Mouse (Mus musculus): ENCODE measurements at regions not wholly inside any gene's neighbourhood (a gene's known extent, or its start where the extent isn't known, plus 50 kb on each side); places are given as distances from the start of the nearest gene placed in this dataset.

- Histone ChIP-seq H3K4me2 (ENCODE audit: low read length) (no peak overlapping the region), H3K4me1 (replicated peaks; ENCODE audit: control insufficient read depth, insufficient read depth, low read length) (no peaks in the 10 kb centered on the region), H3K27ac (ENCODE audit: low read length) (no peak overlapping the region), H3K36me3 (ENCODE audit: control insufficient read depth, insufficient read depth) (no peaks in the 10 kb centered on the region), H3K9me3 (ENCODE audit: control insufficient read depth, low read length) (no peaks in the 10 kb centered on the region), H3K4me3 (replicated peaks; ENCODE audit: low read length) (no peak overlapping the region), H3K9ac (replicated peaks; ENCODE audit: low read depth, low read length) (no peak overlapping the region), H3K27me3 (replicated peaks; ENCODE audit: control insufficient read depth, insufficient read depth, low read length) (no peaks in the 10 kb centered on the region)
- WGBS = 84% methylated on average over 3 of the region's 3 CpGs
- no peak for ATAC-seq
Measured at GRCm38 (mm10) chr4:10800780-10801553, 73.3 kb upstream of the 2610301B20Rik start.

GRCm38 (mm10) chr4:10804735-10805134 is 69.6 kb upstream of the 2610301B20Rik start:
- H3K4me2 ChIP-seq (ENCODE audit: low read length) = no peak overlapping the region
- no peaks in the 10 kb centered on the region for H3K4me1 ChIP-seq (replicated peaks; ENCODE audit: control insufficient read depth, insufficient read depth, low read length)
- WGBS = 25% methylated on average over 1 of the region's 1 CpGs
- no peak for ATAC-seq
- no peak overlapping the region for H3K9ac ChIP-seq (replicated peaks; ENCODE audit: low read depth, low read length)
- H3K4me3 ChIP-seq (replicated peaks; ENCODE audit: low read length) = no peak overlapping the region
- H3K36me3 ChIP-seq (ENCODE audit: control insufficient read depth, insufficient read depth) = no peaks in the 10 kb centered on the region
- no peaks in the 10 kb centered on the region for H3K27me3 ChIP-seq (replicated peaks; ENCODE audit: control insufficient read depth, insufficient read depth, low read length)
- H3K27ac ChIP-seq (ENCODE audit: low read length) = no peak overlapping the region
- no peaks in the 10 kb centered on the region for H3K9me3 ChIP-seq (ENCODE audit: control insufficient read depth, low read length)

- Histone ChIP-seq H3K27ac (ENCODE audit: low read length) (no peak overlapping the region), H3K36me3 (ENCODE audit: control insufficient read depth, insufficient read depth) (no peaks in the 10 kb centered on the region), H3K9me3 (ENCODE audit: control insufficient read depth, low read length) (no peaks in the 10 kb centered on the region), H3K27me3 (replicated peaks; ENCODE audit: control insufficient read depth, insufficient read depth, low read length) (no peaks in the 10 kb centered on the region), H3K4me3 (replicated peaks; ENCODE audit: low read length) (no peak overlapping the region), H3K9ac (replicated peaks; ENCODE audit: low read depth, low read length) (no peak overlapping the region), H3K4me2 (ENCODE audit: low read length) (no peak overlapping the region), H3K4me1 (replicated peaks; ENCODE audit: control insufficient read depth, insufficient read depth, low read length) (no peaks in the 10 kb centered on the region)
- ATAC-seq = no peak
- WGBS = 60% methylated on average over 3 of the region's 3 CpGs
Measured at GRCm38 (mm10) chr4:10807260-10807659, 67.0 kb upstream of the 2610301B20Rik start.

GRCm38 (mm10) chr4:10812931-10813330 is 61.4 kb upstream of the 2610301B20Rik start:
- Histone ChIP-seq H3K27me3 (replicated peaks; ENCODE audit: control insufficient read depth, insufficient read depth, low read length) (no peaks in the 10 kb centered on the region), H3K4me1 (replicated peaks; ENCODE audit: control insufficient read depth, insufficient read depth, low read length) (no peaks in the 10 kb centered on the region), H3K9ac (replicated peaks; ENCODE audit: low read depth, low read length) (no peak overlapping the region), H3K9me3 (ENCODE audit: control insufficient read depth, low read length) (no peaks in the 10 kb centered on the region), H3K4me3 (replicated peaks; ENCODE audit: low read length) (no peak overlapping the region), H3K4me2 (ENCODE audit: low read length) (no peak overlapping the region), H3K36me3 (ENCODE audit: control insufficient read depth, insufficient read depth) (no peaks in the 10 kb centered on the region), H3K27ac (ENCODE audit: low read length) (no peak overlapping the region)
- no peak for ATAC-seq
- 96% methylated on average over 2 of the region's 2 CpGs for WGBS
